Mouse (Mus musculus) heart, postnatal 10 days (tissue): Measurements from ENCODE around the gene Higd1c. TPM values are rescaled to one million over a fixed set of nuclear protein-coding genes. Genes with fewer than 3 reads are reported as not detected.
"Not testable (repeated sequence)": the region's sequence is repeated elsewhere in the genome, so short reads cannot be mapped to it uniquely, and the experiment has no call there.

ENCODE experiments used
- DNase-seq, 2 experiments: peaks; one replicate each; pipeline ENCODE4 v3.0.0; 2021
- intact Hi-C: fragments of 180-260 bp; cut with DNase I; formaldehyde crosslinking; loops from one replicate; pipeline ENCODE4 v1.15.1; 2025
- total RNA-seq, 2 experiments: library from RNA; stranded (reverse); gene quantifications; 2 replicates each; pipeline ENCODE4 v1.2.3; 2021

Higd1c gene
- total RNA-seq, 2 experiments from 2014 or later: not detected

- DNase-seq: no peak
- intact Hi-C loops: loop anchor here (5.0 kb wide), 1 partner anchor 49 kb away; no protein-coding TSS in a partner anchor
Observed at GRCm38 (mm10) chr15:100403318-100404000, 39.1 kb downstream of the Higd1c start.

GRCm38 (mm10) chr15:100406088-100406487 is 41.7 kb downstream of the Higd1c start:
- no peak for DNase-seq
- intact Hi-C loops: no loop called here

- intact Hi-C loops: no loop called here
- no peak for DNase-seq
Observed at GRCm38 (mm10) chr15:100410918-100411672, 46.8 kb downstream of the Higd1c start.

GRCm38 (mm10) chr15:100411731-100412130 is 47.4 kb downstream of the Higd1c start:
- intact Hi-C loops: no loop called here
- DNase-seq: no peak

GRCm38 (mm10) chr15:100413306-100413705 is 49.0 kb downstream of the Higd1c start:
- intact Hi-C loops: no loop called here
- DNase-seq: no peak

- no peak for DNase-seq
- intact Hi-C loops: no loop called here
Observed at GRCm38 (mm10) chr15:100414011-100414410, 49.7 kb downstream of the Higd1c start.

GRCm38 (mm10) chr15:100414942-100415341 is 50.6 kb downstream of the Higd1c start:
- DNase-seq: no peak
- intact Hi-C loops: no loop called here

GRCm38 (mm10) chr15:100415684-100416083 is 51.3 kb downstream of the Higd1c start:
- intact Hi-C loops: no loop called here
- DNase-seq: no peak

GRCm38 (mm10) chr15:100417854-100418450 is 53.6 kb downstream of the Higd1c start:
- intact Hi-C loops: no loop called here
- DNase-seq: no peak

GRCm38 (mm10) chr15:100419311-100419710 is 55.0 kb downstream of the Higd1c start:
- DNase-seq: no peak

GRCm38 (mm10) chr15:100419901-100420745 is 55.8 kb downstream of the Higd1c start:
- DNase-seq: no peak
- intact Hi-C loops: no loop called here

More at GRCm38 (mm10) chr15:100419311-100419710, 55.0 kb downstream of the Higd1c start:
- intact Hi-C loops: no loop called here

- peak in 1 of 2 experiments; percentile 47 for DNase-seq
- intact Hi-C loops: no loop called here
Observed at GRCm38 (mm10) chr15:100421059-100421757, 56.9 kb downstream of the Higd1c start.

- intact Hi-C loops, DNase-seq: not testable (repeated sequence)
Observed at GRCm38 (mm10) chr15:100421758-100422197, 57.4 kb downstream of the Higd1c start, which contains the start of gene Gm5475. Gene Gm5475, plus strand, starts transcription at chr15:100422147.

- intact Hi-C loops: no loop called here
- DNase-seq: no peak
Observed at GRCm38 (mm10) chr15:100422476-100422875, 58.1 kb downstream of the Higd1c start.

- DNase-seq: peak; percentile 96 to 98
- intact Hi-C loops: no loop called here
Observed at GRCm38 (mm10) chr15:100422899-100423860, 58.8 kb downstream of the Higd1c start.

GRCm38 (mm10) chr15:100423916-100424315 is 59.6 kb downstream of the Higd1c start:
- peak in 1 of 2 experiments; percentile 33 for DNase-seq
- intact Hi-C loops: no loop called here

- DNase-seq: no peak
- intact Hi-C loops: no loop called here
Observed at GRCm38 (mm10) chr15:100424396-100425122, 60.2 kb downstream of the Higd1c start, which contains the start of gene Slc11a2. Gene Slc11a2, minus strand, starts transcription at chr15:100425072.
